Mouse (Mus musculus) right cerebral cortex, postnatal 4 days (tissue): ENCODE data around the gene Pard3b.

Experiments used
- DNase-seq: peaks from one replicate; pipeline ENCODE4 v3.0.0-alpha.2; 2022

Pard3b gene

GRCm38 (mm10) chr1:62254888-62255287, 616.3 kb downstream of the Pard3b start:
- DNase-seq, result no peak

- DNase-seq, result no peak
Measured at GRCm38 (mm10) chr1:62276466-62276865, 637.8 kb downstream of the Pard3b start.

GRCm38 (mm10) chr1:62278586-62278985, 640.0 kb downstream of the Pard3b start:
- DNase-seq, result no peak

- DNase-seq, result no peak
Measured at GRCm38 (mm10) chr1:62280586-62280985, 642.0 kb downstream of the Pard3b start.

GRCm38 (mm10) chr1:62282835-62283234, 644.2 kb downstream of the Pard3b start:
- DNase-seq, result no peak

- DNase-seq, result no peak
Measured at GRCm38 (mm10) chr1:62283624-62284023, 645.0 kb downstream of the Pard3b start.

- no peak for DNase-seq
Measured at GRCm38 (mm10) chr1:62309376-62309775, 670.8 kb downstream of the Pard3b start.

GRCm38 (mm10) chr1:62325237-62325636, 686.6 kb downstream of the Pard3b start:
- DNase-seq, result no peak

- DNase-seq, result no peak
Measured at GRCm38 (mm10) chr1:62327743-62328142, 689.1 kb downstream of the Pard3b start.

- no peak for DNase-seq
Measured at GRCm38 (mm10) chr1:62328808-62329207, 690.2 kb downstream of the Pard3b start.

- DNase-seq, result no peak
Measured at GRCm38 (mm10) chr1:62333016-62333415, 694.4 kb downstream of the Pard3b start.

GRCm38 (mm10) chr1:62334196-62334595, 695.6 kb downstream of the Pard3b start:
- no peak for DNase-seq

GRCm38 (mm10) chr1:62340261-62340660, 701.6 kb downstream of the Pard3b start:
- no peak for DNase-seq

GRCm38 (mm10) chr1:62344286-62344685, 705.7 kb downstream of the Pard3b start:
- DNase-seq, result no peak

- DNase-seq, result no peak
Measured at GRCm38 (mm10) chr1:62348371-62348770, 709.7 kb downstream of the Pard3b start.

GRCm38 (mm10) chr1:62355496-62355895, 716.9 kb downstream of the Pard3b start:
- no peak for DNase-seq

GRCm38 (mm10) chr1:62374427-62375050, 735.9 kb downstream of the Pard3b start:
- DNase-seq, result no peak

- DNase-seq, result no peak
Measured at GRCm38 (mm10) chr1:62378335-62378734, 739.7 kb downstream of the Pard3b start.

GRCm38 (mm10) chr1:62382807-62383514, 744.3 kb downstream of the Pard3b start:
- DNase-seq, result no peak

- DNase-seq, result no peak
Measured at GRCm38 (mm10) chr1:62384241-62384640, 745.6 kb downstream of the Pard3b start.

GRCm38 (mm10) chr1:62388013-62388412, 749.4 kb downstream of the Pard3b start:
- DNase-seq, result no peak

- no peak for DNase-seq
Measured at GRCm38 (mm10) chr1:62392863-62393262, 754.2 kb downstream of the Pard3b start.

GRCm38 (mm10) chr1:62394555-62394954, 755.9 kb downstream of the Pard3b start:
- no peak for DNase-seq

- DNase-seq, result no peak
Measured at GRCm38 (mm10) chr1:62398261-62398660, 759.6 kb downstream of the Pard3b start.

- no peak for DNase-seq
Measured at GRCm38 (mm10) chr1:62398738-62399137, 760.1 kb downstream of the Pard3b start.
